Mouse (Mus musculus) frontal cortex, adult 2 months (tissue): ENCODE data around the gene Krt36. TPM values are rescaled to one million over a fixed set of nuclear protein-coding genes. Genes with fewer than 3 reads are reported as not detected.

Experiments
- DNase-seq, 2 experiments: peaks; one replicate each; pipeline ENCODE4 v3.0.0; 2022; ENCODE audit warnings: low spot score in 1 of 2; ENCODE audit errors: extremely low spot score in 1 of 2
- polyA plus RNA-seq: library from polyadenylated mRNA; depleted of rRNA; stranded (reverse); fragments of >200 nt; gene quantifications from 2 replicates; pipeline ENCODE4 v1.2.3, GENCODE M21; 2012; rRNA removed

Krt36 gene
- polyA plus RNA-seq, result not detected in 2 replicates

- DNase-seq, result no peak
These were observed at the start of gene Krt36 for GRCm38 (mm10) chr11:100105576-100106122. Gene Krt36 (minus strand): TSS chr11:100105626.

- DNase-seq, result no peak
These were observed 43.3 kb upstream of the Krt36 start, which contains the start of gene Krt19 for GRCm38 (mm10) chr11:100148615-100149330. Gene Krt19 (minus strand): TSS chr11:100148665.

- no peak for DNase-seq
These were observed 42.3 kb upstream of the Krt36 start for GRCm38 (mm10) chr11:100147566-100148353.

- DNase-seq, result no peak
These were observed 40.6 kb upstream of the Krt36 start for GRCm38 (mm10) chr11:100145858-100146560.

GRCm38 (mm10) chr11:100145104-100145503 is 39.7 kb upstream of the Krt36 start:
- DNase-seq, result no peak

GRCm38 (mm10) chr11:100140966-100141365 is 35.5 kb upstream of the Krt36 start:
- no peak for DNase-seq

- no peak for DNase-seq
These were observed 34.0 kb upstream of the Krt36 start for GRCm38 (mm10) chr11:100139391-100139790.

- DNase-seq, result no peak
These were observed 33.4 kb upstream of the Krt36 start for GRCm38 (mm10) chr11:100138809-100139208.

- no peak for DNase-seq
These were observed 32.3 kb upstream of the Krt36 start for GRCm38 (mm10) chr11:100137693-100138092.

- no peak for DNase-seq
These were observed 31.1 kb upstream of the Krt36 start for GRCm38 (mm10) chr11:100136559-100136958.

- DNase-seq, result no peak
These were observed 30.3 kb upstream of the Krt36 start, which contains the start of gene Krt15 for GRCm38 (mm10) chr11:100135731-100136130. Gene Krt15 (minus strand): TSS chr11:100135928.

GRCm38 (mm10) chr11:100124901-100125300 is 19.5 kb upstream of the Krt36 start:
- DNase-seq, result no peak

- no peak for DNase-seq
These were observed 16.0 kb upstream of the Krt36 start, which contains the start of gene Krt13 for GRCm38 (mm10) chr11:100121466-100121865. Gene Krt13 (minus strand): TSS chr11:100121566.

GRCm38 (mm10) chr11:100120331-100120730 is 14.9 kb upstream of the Krt36 start:
- no peak for DNase-seq

GRCm38 (mm10) chr11:100113742-100114029 is 8.3 kb upstream of the Krt36 start:
- DNase-seq, result no peak

GRCm38 (mm10) chr11:100112935-100113741 is 7.7 kb upstream of the Krt36 start:
- no peak for DNase-seq

GRCm38 (mm10) chr11:100102693-100103429 is 2.6 kb downstream of the Krt36 start:
- no peak for DNase-seq

- DNase-seq, result no peak
These were observed 5.0 kb downstream of the Krt36 start for GRCm38 (mm10) chr11:100100391-100100790.

GRCm38 (mm10) chr11:100097819-100098218 is 7.6 kb downstream of the Krt36 start:
- DNase-seq, result no peak
